Mouse (Mus musculus) embryonic facial prominence, embryonic 15.5 days (tissue): ENCODE results near the gene C5ar1. TPM values are rescaled to one million over a fixed set of nuclear protein-coding genes. Genes with fewer than 3 reads are reported as not detected.
"Not testable (repeated sequence)": the region's sequence is repeated elsewhere in the genome, so short reads cannot be mapped to it uniquely, and the experiment has no call there.

ENCODE experiments used
- ATAC-seq: fragments of 200-750 bp; cut with Nextera tagmentation; 2 replicates; pipeline ENCODE4 v1.8.0; 2017; ENCODE audit warnings: low read depth, moderate TSS enrichment; ENCODE audit not compliant: insufficient number of reproducible peaks, low FRiP score, low TSS enrichment
- H3K27ac ChIP-seq: fragments of 300-500 bp; sonication (generic); replicated peaks from 2 replicates; pipeline ENCODE4 v1.5.1; 2015; ENCODE audit warnings: mild to moderate bottlenecking, inconsistent platforms
- H3K27me3 ChIP-seq: fragments of 300-500 bp; sonication (generic); 2 replicates; pipeline ENCODE4 v1.6.1; 2015; ENCODE audit warnings: inconsistent platforms
- H3K36me3 ChIP-seq: fragments of 300-500 bp; sonication (generic); 2 replicates; pipeline ENCODE4 v1.6.1; 2015; ENCODE audit warnings: mild to moderate bottlenecking, inconsistent platforms
- H3K4me1 ChIP-seq: fragments of 300-500 bp; sonication (generic); 2 replicates; pipeline ENCODE4 v1.6.1; 2015; ENCODE audit warnings: inconsistent platforms
- H3K4me2 ChIP-seq: fragments of 300-500 bp; sonication (generic); replicated peaks from 2 replicates; pipeline ENCODE4 v1.6.1; 2015; ENCODE audit warnings: mild to moderate bottlenecking, inconsistent platforms
- H3K4me3 ChIP-seq: fragments of 300-500 bp; sonication (generic); replicated peaks from 2 replicates; pipeline ENCODE4 v1.5.1; 2015; ENCODE audit warnings: mild to moderate bottlenecking, inconsistent platforms
- H3K9ac ChIP-seq: fragments of 300-500 bp; sonication (generic); 2 replicates; pipeline ENCODE4 v1.6.1; 2015; ENCODE audit warnings: inconsistent platforms
- H3K9me3 ChIP-seq: fragments of 300-500 bp; sonication (generic); replicated peaks from 2 replicates; pipeline ENCODE4 v1.6.1; 2016; ENCODE audit warnings: inconsistent platforms
- WGBS: fragments of 180-500 bp; shearing (Covaris S2); methylation state at CpG from one replicate; pipeline ENCODE4 v1.1.7; 2015; 5-methylcytosine and 5-hydroxymethylcytosine counted together
- polyA plus RNA-seq: library from polyadenylated mRNA; unstranded; fragments of >200 nt; fragmentation: Nextera tagmentation; extraction: Ambion mirVana; gene quantifications from 2 replicates; pipeline ENCODE4 v1.2.1, GENCODE M21; 2015

The C5ar1 gene
- polyA plus RNA-seq, result 4.4 and 4.5 TPM in 2 replicates

GRCm38 (mm10) chr7:16259110-16259590, at the start of gene C5ar1:
Gene C5ar1 (minus strand): TSS chr7:16259540.
- Histone ChIP-seq H3K27me3 (no peaks in the 10 kb centered on the region), H3K36me3 (no peaks in the 10 kb centered on the region), H3K4me1 (no peaks in the 10 kb centered on the region), H3K9ac (no peak within 1 kb of the TSS), H3K27ac (no peak within 1 kb of the TSS), H3K4me3 (no peak within 1 kb of the TSS), H3K4me2 (no peak within 1 kb of the TSS), H3K9me3 (no peaks in the 10 kb centered on the region)
- WGBS, result 86% methylated on average over 5 of the region's 5 CpGs
- ATAC-seq, result no peak

GRCm38 (mm10) chr7:16308555-16309317, 49.4 kb upstream of the C5ar1 start:
- peak overlapping the region; percentile 68 for H3K27ac ChIP-seq
- no peaks in the 10 kb centered on the region for H3K36me3 ChIP-seq
- H3K27me3 ChIP-seq, result no peaks in the 10 kb centered on the region; the same call in 1 of the 2 replicates
- H3K4me1 ChIP-seq, result peaks cover 54% of the 10 kb centered on the region
- H3K9me3 ChIP-seq, result no peaks in the 10 kb centered on the region
- peak overlapping the region; percentile 56; the same call in 1 of the 2 replicates for H3K9ac ChIP-seq
- peak overlapping the region; percentile 65 for H3K4me3 ChIP-seq
- peak overlapping the region; percentile 99 for H3K4me2 ChIP-seq
- no peak for ATAC-seq
- WGBS, result 39% methylated on average over 16 of the region's 16 CpGs

DNA sequence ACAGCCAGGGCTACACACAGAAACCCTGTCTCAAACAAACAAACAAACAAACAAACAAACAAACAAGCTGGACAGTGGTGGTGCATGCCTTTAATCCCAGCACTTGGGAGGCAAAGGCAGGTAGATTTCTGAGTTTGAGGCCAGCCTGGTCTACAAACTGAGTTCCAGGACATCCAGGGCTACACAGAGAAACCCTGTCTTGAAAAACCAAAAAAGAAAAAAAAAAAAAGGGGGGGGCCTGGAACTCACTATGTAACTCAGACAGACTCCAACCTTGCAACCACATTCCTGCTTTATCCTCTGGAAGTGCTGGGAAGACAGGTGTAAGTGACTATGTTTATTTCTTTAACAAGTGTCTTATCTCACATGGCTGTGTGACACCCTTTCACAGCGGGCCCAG, 48.8 kb upstream of the C5ar1 start, which contains the start of gene Bbc3:
Gene Bbc3 (plus strand): TSS at position 301 of the 400 bp plus-strand sequence.
- H3K36me3 ChIP-seq, H3K27me3 ChIP-seq, ATAC-seq, H3K9me3 ChIP-seq: not testable (repeated sequence)
- Histone ChIP-seq H3K4me1 (peaks cover 47% of the 10 kb centered on the region), H3K4me3 (peak within 1 kb of the TSS; percentile 65), H3K9ac (peak within 1 kb of the TSS; percentile 56; the same call in 1 of the 2 replicates), H3K4me2 (peak within 1 kb of the TSS; percentile 99), H3K27ac (peak within 1 kb of the TSS; percentile 68)
- 60% methylated on average over 1 of the region's 1 CpGs for WGBS

GRCm38 (mm10) chr7:16307141-16307540, 47.8 kb upstream of the C5ar1 start:
- H3K27me3 ChIP-seq, result not testable (repeated sequence)
- WGBS, result 71% methylated on average over 6 of the region's 6 CpGs

DNA sequence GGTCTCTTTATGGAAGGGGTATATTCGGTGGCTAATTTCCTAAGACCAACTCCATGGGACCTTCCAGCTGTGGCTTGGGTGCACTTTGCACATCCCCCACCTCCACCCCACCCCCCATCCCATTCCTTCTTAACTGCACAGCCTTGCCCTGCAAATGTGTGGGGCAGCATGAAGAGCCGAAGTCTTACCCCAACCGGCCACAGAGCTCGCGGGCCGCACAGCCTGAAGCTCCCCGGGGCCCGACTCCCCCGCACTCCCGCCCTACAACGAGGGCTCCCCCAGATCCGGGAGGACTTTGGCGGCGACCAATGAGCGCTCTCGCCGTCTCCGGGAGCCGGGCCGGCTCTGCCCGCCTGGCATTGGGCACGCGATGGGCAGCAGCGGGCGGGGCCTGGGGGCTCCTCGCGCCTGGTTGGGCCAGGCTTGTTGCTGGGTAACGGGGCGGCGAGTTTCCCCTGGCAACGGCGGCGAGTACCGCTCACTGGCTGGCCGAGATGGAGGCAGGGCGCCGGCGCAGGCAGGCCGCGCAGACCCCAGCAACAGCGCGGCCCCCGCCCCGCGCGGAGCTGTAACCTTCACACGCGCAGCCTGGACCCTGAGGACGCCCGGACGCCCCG, 40.2 kb upstream of the C5ar1 start:
- under 1% methylated on average over 46 of the region's 52 CpGs for WGBS
- Histone ChIP-seq H3K27ac (peak overlapping the region; percentile 39; the same call in 1 of the 2 replicates), H3K4me1 (peaks cover 43% of the 10 kb centered on the region)

More at GRCm38 (mm10) chr7:16307141-16307540, 47.8 kb upstream of the C5ar1 start:
- not testable (repeated sequence) for H3K27ac ChIP-seq, H3K4me2 ChIP-seq, H3K9ac ChIP-seq, ATAC-seq, H3K9me3 ChIP-seq, H3K4me3 ChIP-seq, H3K36me3 ChIP-seq
- peaks cover 38% of the 10 kb centered on the region for H3K4me1 ChIP-seq

DNA sequence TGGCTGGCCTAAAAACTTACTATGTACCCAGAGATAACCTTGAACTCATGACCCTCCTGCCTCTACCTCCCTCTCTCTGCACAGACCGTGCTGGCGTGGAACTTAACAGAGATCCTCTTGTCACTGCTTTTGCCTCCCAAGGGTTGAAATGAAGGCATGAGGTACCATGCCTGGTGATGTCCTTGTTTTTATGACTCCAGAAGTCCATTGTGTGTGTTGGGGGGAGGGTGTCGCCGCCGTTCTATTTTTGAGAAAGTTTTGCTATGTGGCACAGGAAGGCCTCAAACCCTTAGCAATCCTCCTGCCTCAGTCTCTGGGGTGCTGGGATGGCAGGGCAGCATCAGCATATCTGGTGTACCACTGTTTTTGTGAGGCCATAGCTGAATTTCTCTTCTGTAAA, 39.6 kb upstream of the C5ar1 start:
- no peak for ATAC-seq
- H3K36me3 ChIP-seq, result no peaks in the 10 kb centered on the region
- H3K27me3 ChIP-seq, result no peaks in the 10 kb centered on the region
- H3K4me3 ChIP-seq, result peak overlapping the region; percentile 47; the same call in 1 of the 2 replicates
- H3K4me1 ChIP-seq, result peaks cover 45% of the 10 kb centered on the region
- 79% methylated on average over 5 of the region's 5 CpGs for WGBS
- no peak overlapping the region for H3K9ac ChIP-seq
- no peaks in the 10 kb centered on the region for H3K9me3 ChIP-seq
- no peak overlapping the region for H3K27ac ChIP-seq
- peak overlapping the region; percentile 89 for H3K4me2 ChIP-seq

More for the DNA sequence above, 40.2 kb upstream of the C5ar1 start:
- Histone ChIP-seq H3K36me3 (no peaks in the 10 kb centered on the region), H3K4me2 (peak overlapping the region; percentile 89), H3K4me3 (peak overlapping the region; percentile 47), H3K27me3 (no peaks in the 10 kb centered on the region), H3K9me3 (no peaks in the 10 kb centered on the region), H3K9ac (peak overlapping the region; percentile 42; the same call in 1 of the 2 replicates)
- peak; percentile 86 for ATAC-seq

DNA sequence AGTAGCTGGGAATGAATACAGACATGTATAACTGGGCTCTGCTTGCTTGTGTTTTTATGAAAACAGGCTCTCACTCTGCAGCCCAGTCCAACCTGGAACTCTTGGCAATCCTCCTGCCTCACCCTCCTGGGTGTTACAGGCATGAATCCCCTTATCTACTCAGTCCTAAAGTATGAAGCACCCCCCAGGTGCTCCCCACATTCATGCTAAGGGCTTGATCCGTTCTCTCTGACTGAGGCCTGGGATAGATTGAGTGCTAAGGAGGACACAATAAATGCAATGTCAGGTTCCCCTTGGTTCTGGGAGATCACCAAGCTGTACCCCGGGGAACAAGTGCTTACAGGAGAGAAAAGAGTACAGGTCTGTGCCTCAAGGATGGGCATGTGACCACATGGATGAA, 38.3 kb upstream of the C5ar1 start:
- no peak overlapping the region for H3K27ac ChIP-seq
- H3K4me2 ChIP-seq, result no peak overlapping the region
- H3K4me3 ChIP-seq, result no peak overlapping the region
- ATAC-seq, result no peak
- H3K9me3 ChIP-seq, result no peaks in the 10 kb centered on the region
- WGBS, result 61% methylated on average over 2 of the region's 2 CpGs
- peaks cover 45% of the 10 kb centered on the region for H3K4me1 ChIP-seq
- H3K27me3 ChIP-seq, result no peaks in the 10 kb centered on the region
- H3K36me3 ChIP-seq, result no peaks in the 10 kb centered on the region
- no peak overlapping the region for H3K9ac ChIP-seq

GRCm38 (mm10) chr7:16296766-16297390, 37.5 kb upstream of the C5ar1 start:
- WGBS, result under 1% methylated on average over 22 of the region's 22 CpGs
- ATAC-seq, result 0 out of 2 replicates have a peak, but pooled peaks have one; percentile 4
- Histone ChIP-seq H3K4me2 (peak overlapping the region; percentile 71), H3K4me3 (peak overlapping the region; percentile 36), H3K9ac (peak overlapping the region; percentile 15; the same call in 1 of the 2 replicates), H3K4me1 (peaks cover 45% of the 10 kb centered on the region), H3K36me3 (no peaks in the 10 kb centered on the region), H3K27ac (peak overlapping the region; percentile 71), H3K27me3 (no peaks in the 10 kb centered on the region), H3K9me3 (no peaks in the 10 kb centered on the region)

- no peaks in the 10 kb centered on the region for H3K36me3 ChIP-seq
- H3K9me3 ChIP-seq, result no peaks in the 10 kb centered on the region
- H3K4me2 ChIP-seq, result peak overlapping the region; percentile 71; the same call in 1 of the 2 replicates
- H3K9ac ChIP-seq, result no peak overlapping the region
- WGBS, result 36% methylated on average over 2 of the region's 2 CpGs
- H3K4me3 ChIP-seq, result no peak overlapping the region
- no peak for ATAC-seq
- H3K4me1 ChIP-seq, result peaks cover 45% of the 10 kb centered on the region
- peak overlapping the region; percentile 71 for H3K27ac ChIP-seq
- no peaks in the 10 kb centered on the region for H3K27me3 ChIP-seq
Observed at GRCm38 (mm10) chr7:16296146-16296545, 36.8 kb upstream of the C5ar1 start.

GRCm38 (mm10) chr7:16295321-16295900, 36.1 kb upstream of the C5ar1 start:
- H3K27ac ChIP-seq, result peak overlapping the region; percentile 95
- peak overlapping the region; percentile 51 for H3K9ac ChIP-seq
- 1% methylated on average over 41 of the region's 41 CpGs for WGBS
- peak overlapping the region; percentile 91 for H3K4me2 ChIP-seq
- peak overlapping the region; percentile 58 for H3K4me3 ChIP-seq
- no peaks in the 10 kb centered on the region for H3K27me3 ChIP-seq
- H3K4me1 ChIP-seq, result peaks cover 45% of the 10 kb centered on the region
- no peaks in the 10 kb centered on the region for H3K36me3 ChIP-seq
- H3K9me3 ChIP-seq, result no peaks in the 10 kb centered on the region
- ATAC-seq, result peak; percentile 55
